Mouse (Mus musculus) ovary, adult 10 weeks (tissue): ENCODE measurements around the gene Ikzf4. TPM values are rescaled to one million over a fixed set of nuclear protein-coding genes. Genes with fewer than 3 reads are reported as not detected.

Experiments
- polyA plus RNA-seq: library from polyadenylated mRNA; stranded (reverse); fragments of 350-450 nt; fragmentation: Illumina TruSeq; extraction: RNeasy Lipid Tissue Mini Kit (QIAGEN cat#74804); gene quantifications from one replicate; pipeline ENCODE4 v1.2.3, GENCODE M21; 2014

Gene Ikzf4
- polyA plus RNA-seq = 2.1 TPM

GRCm38 (mm10) chr10:128645111-128646011 is at the start of gene Ikzf4:
Ikzf4 (minus strand) TSS chr10:128645991.

GRCm38 (mm10) chr10:128673763-128674468 is 28.1 kb upstream of the Ikzf4 start, which contains the start of gene Suox:
Suox (minus strand) TSS chr10:128674073.

GRCm38 (mm10) chr10:128626311-128627310 is 19.2 kb downstream of the Ikzf4 start, which contains the start of gene Rps26:
Rps26 (minus strand) TSS chr10:128626747.

GRCm38 (mm10) chr10:128589464-128590192 is 56.2 kb downstream of the Ikzf4 start, which contains the start of gene Erbb3:
Erbb3 (minus strand) TSS chr10:128589652.

Other genes with a start within 250 kb of the Ikzf4 start
- not detected for gene Slc39a5, start 244.8 kb downstream of the Ikzf4 start, polyA plus RNA-seq
- 13.7 TPM for gene Nabp2, start 234.5 kb downstream of the Ikzf4 start, polyA plus RNA-seq
- gene Rnf41, start 234.3 kb downstream of the Ikzf4 start, polyA plus RNA-seq = 10.5 TPM
- gene Smarcc2, start 186.7 kb downstream of the Ikzf4 start, polyA plus RNA-seq = 62.3 TPM
- 108 TPM for gene Myl6, start 151.8 kb downstream of the Ikzf4 start, polyA plus RNA-seq
- gene Myl6b, start 147.3 kb downstream of the Ikzf4 start, polyA plus RNA-seq = not detected
- gene Esyt1, start 120.1 kb downstream of the Ikzf4 start, polyA plus RNA-seq = 6.2 TPM
- 1.3 TPM for gene Zc3h10, start 98.2 kb downstream of the Ikzf4 start, polyA plus RNA-seq
- gene Rpl41, start 96.7 kb downstream of the Ikzf4 start, polyA plus RNA-seq = 14.5 TPM
- gene Pa2g4, start 80.0 kb downstream of the Ikzf4 start, polyA plus RNA-seq = 143 TPM
- 3.8 TPM for gene Erbb3, start 56.3 kb downstream of the Ikzf4 start, polyA plus RNA-seq
- 6.0 TPM for gene Rps26, start 19.2 kb downstream of the Ikzf4 start, polyA plus RNA-seq
- 5.7 TPM for gene Suox, start 28.1 kb upstream of the Ikzf4 start, polyA plus RNA-seq
- gene Rab5b, start 50.3 kb upstream of the Ikzf4 start, polyA plus RNA-seq = 121 TPM
- not detected for gene Pmel, start 58.2 kb upstream of the Ikzf4 start, polyA plus RNA-seq
- gene Cdk2, start 59.0 kb upstream of the Ikzf4 start, polyA plus RNA-seq = 24.2 TPM
- gene Dgka, start 98.9 kb upstream of the Ikzf4 start, polyA plus RNA-seq = 3.8 TPM
- gene Pym1, start 101.9 kb upstream of the Ikzf4 start, polyA plus RNA-seq = 0.71 TPM
- 9.7 TPM for gene Mmp19, start 144.9 kb upstream of the Ikzf4 start, polyA plus RNA-seq
- gene Dnajc14, start 158.1 kb upstream of the Ikzf4 start, polyA plus RNA-seq = 45.1 TPM
- gene Tmem198b, start 158.4 kb upstream of the Ikzf4 start, polyA plus RNA-seq = 5.9 TPM
- gene Sarnp, start 171.3 kb upstream of the Ikzf4 start, polyA plus RNA-seq = 466 TPM
- 75.2 TPM for gene Ormdl2, start 175.7 kb upstream of the Ikzf4 start, polyA plus RNA-seq
- gene Gdf11, start 245.7 kb upstream of the Ikzf4 start, polyA plus RNA-seq = 7.7 TPM